Mouse (Mus musculus) embryonic facial prominence, embryonic 13.5 days (tissue): Measurements from ENCODE around the gene Mgll. TPM values are rescaled to one million over a fixed set of nuclear protein-coding genes. Genes with fewer than 3 reads are reported as not detected.
A peak's percentile ranks its signal among the peaks of the same experiment; 100 is the strongest.

ENCODE experiments used
- ATAC-seq: fragments of 200-750 bp; cut with Nextera tagmentation; 2 replicates; pipeline ENCODE4 v1.8.0; 2017; ENCODE audit warnings: low read depth; ENCODE audit not compliant: insufficient number of reproducible peaks, insufficient read depth, low FRiP score, low TSS enrichment
- H3K27ac ChIP-seq: fragments of 300-500 bp; sonication (generic); 2 replicates; pipeline ENCODE4 v1.5.1; 2015; ENCODE audit warnings: moderate library complexity, mild to moderate bottlenecking, inconsistent platforms
- H3K27me3 ChIP-seq: fragments of 300-500 bp; sonication (generic); 2 replicates; pipeline ENCODE4 v1.6.1; 2015; ENCODE audit warnings: mild to moderate bottlenecking, inconsistent platforms
- H3K36me3 ChIP-seq: fragments of 300-500 bp; sonication (generic); 2 replicates; pipeline ENCODE4 v1.6.1; 2015; ENCODE audit warnings: mild to moderate bottlenecking, inconsistent platforms
- H3K4me1 ChIP-seq: fragments of 300-500 bp; sonication (generic); 2 replicates; pipeline ENCODE4 v1.6.1; 2015; ENCODE audit warnings: inconsistent platforms
- H3K4me2 ChIP-seq: fragments of 300-500 bp; sonication (generic); 2 replicates; pipeline ENCODE4 v1.6.1; 2015; ENCODE audit warnings: moderate library complexity, mild to moderate bottlenecking, inconsistent platforms
- H3K4me3 ChIP-seq: fragments of 300-500 bp; sonication (generic); 2 replicates; pipeline ENCODE4 v1.5.1; 2015; ENCODE audit warnings: mild to moderate bottlenecking, inconsistent platforms
- H3K9ac ChIP-seq: fragments of 300-500 bp; sonication (generic); 2 replicates; pipeline ENCODE4 v1.6.1; 2015; ENCODE audit warnings: mild to moderate bottlenecking, inconsistent platforms
- H3K9me3 ChIP-seq: fragments of 300-500 bp; sonication (generic); 2 replicates; pipeline ENCODE4 v1.6.1; 2016; ENCODE audit warnings: inconsistent platforms
- WGBS: fragments of 180-500 bp; shearing (Covaris S2); methylation state at CpG from one replicate; pipeline ENCODE4 v1.1.7; 2015; ENCODE audit warnings: mixed read lengths; 5-methylcytosine and 5-hydroxymethylcytosine counted together
- polyA plus RNA-seq: library from polyadenylated mRNA; unstranded; fragments of >200 nt; fragmentation: Nextera tagmentation; extraction: Ambion mirVana; gene quantifications from 2 replicates; pipeline ENCODE4 v1.2.1, GENCODE M21; 2015

The Mgll gene
- polyA plus RNA-seq, 1 experiment from 2014 or later, result 19.1 TPM

DNA sequence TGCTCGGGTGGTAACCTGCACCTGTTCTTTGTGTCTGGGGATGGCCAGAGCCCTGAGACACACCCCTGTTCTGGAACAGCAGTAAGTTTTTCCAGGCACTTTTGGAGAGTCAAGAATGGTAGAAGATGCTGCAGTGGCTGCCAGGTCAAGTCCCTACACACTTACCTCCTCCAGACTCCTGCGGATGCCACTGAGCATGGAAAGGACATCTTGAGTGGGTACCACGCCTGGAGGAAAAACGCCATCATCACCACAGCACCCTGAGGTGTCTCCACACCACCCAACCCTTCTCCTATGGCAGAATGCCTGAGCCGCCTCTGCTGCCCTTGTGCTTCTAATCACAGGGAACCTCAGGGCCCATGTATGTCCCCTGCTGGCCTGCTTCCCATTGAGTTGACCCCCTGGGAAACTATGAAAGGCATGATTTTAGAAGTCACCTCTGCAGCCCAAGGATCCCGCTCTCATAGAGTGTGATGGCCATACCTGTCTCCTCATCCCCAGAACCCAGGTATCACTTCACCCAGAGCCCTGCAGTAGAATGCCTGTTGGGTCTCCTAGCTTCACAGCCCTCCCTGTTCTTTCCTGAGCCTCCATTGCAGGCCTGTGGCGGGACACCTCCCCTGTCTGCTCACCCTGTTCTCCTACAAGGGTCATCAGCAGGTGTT lies 120.8 kb downstream of the Mgll start:
- H3K4me3 ChIP-seq, result no peak overlapping the region
- H3K27me3 ChIP-seq, result no peaks in the 10 kb centered on the region
- H3K36me3 ChIP-seq, result peaks cover 28% of the 10 kb centered on the region
- peaks cover 27% of the 10 kb centered on the region for H3K4me1 ChIP-seq
- H3K9ac ChIP-seq, result no peak overlapping the region
- no peaks in the 10 kb centered on the region for H3K9me3 ChIP-seq
- H3K4me2 ChIP-seq, result no peak overlapping the region
- WGBS, result 87% methylated on average over 7 of the region's 7 CpGs
- no peak overlapping the region for H3K27ac ChIP-seq
- ATAC-seq, result no peak

DNA sequence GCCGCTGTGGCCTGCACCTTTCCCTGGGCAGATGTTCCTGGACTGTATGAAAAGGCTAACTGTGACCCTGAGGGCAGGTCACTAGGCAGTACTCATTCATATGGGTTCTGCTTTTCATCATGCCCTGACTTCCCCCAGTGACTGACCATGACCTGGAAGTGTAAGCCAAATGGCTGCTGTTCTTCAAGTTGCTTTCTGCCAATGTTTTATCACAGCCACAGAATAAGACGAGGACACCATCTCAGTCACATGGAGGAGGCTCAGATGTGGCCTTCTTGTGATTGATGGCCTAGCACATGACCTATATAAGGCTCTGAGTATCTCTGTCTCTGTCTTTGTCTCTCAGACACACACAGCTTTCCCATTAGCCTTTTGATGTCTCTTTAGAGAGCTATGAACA lies 123.4 kb downstream of the Mgll start:
- H3K9ac ChIP-seq, result 0 out of 2 replicates have a peak overlapping the region, but pooled peaks have one; percentile 27
- H3K27me3 ChIP-seq, result no peaks in the 10 kb centered on the region
- WGBS, result 58% methylated on average over 2 of the region's 2 CpGs
- H3K4me2 ChIP-seq, result no peak overlapping the region
- H3K4me3 ChIP-seq, result no peak overlapping the region
- peaks cover 15% of the 10 kb centered on the region for H3K4me1 ChIP-seq
- ATAC-seq, result no peak
- H3K9me3 ChIP-seq, result no peaks in the 10 kb centered on the region
- peaks cover 42% of the 10 kb centered on the region for H3K36me3 ChIP-seq
- H3K27ac ChIP-seq, result no peak overlapping the region

- H3K4me1 ChIP-seq, result no peaks in the 10 kb centered on the region
- 55% methylated on average over 4 of the region's 4 CpGs for WGBS
- no peak for ATAC-seq
Measured at GRCm38 (mm10) chr6:88849270-88849669, 125.1 kb downstream of the Mgll start.

DNA sequence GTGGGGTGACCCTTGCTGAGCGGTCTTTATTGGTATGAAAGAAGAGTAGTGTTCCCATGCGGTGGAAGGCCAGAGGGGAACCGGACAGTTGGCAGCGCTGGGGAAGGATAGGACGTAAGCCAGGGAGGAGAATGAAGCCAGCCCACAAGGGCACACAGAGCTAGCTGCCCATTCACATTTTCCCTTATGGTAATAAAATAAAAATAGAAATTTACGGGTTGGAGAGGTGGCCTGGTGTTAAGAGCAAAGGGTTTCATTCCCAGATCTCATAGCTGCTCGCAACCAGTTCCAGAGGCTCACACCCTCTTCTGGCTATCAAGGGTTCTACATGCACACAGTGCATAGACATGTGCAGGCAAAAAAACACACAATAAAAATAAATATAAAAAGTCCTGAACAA lies 125.8 kb downstream of the Mgll start:
- Histone ChIP-seq H3K36me3 (peaks cover 40% of the 10 kb centered on the region), H3K9ac (no peak overlapping the region), H3K4me1 (no peaks in the 10 kb centered on the region), H3K9me3 (no peaks in the 10 kb centered on the region), H3K27ac (no peak overlapping the region), H3K4me2 (no peak overlapping the region), H3K27me3 (no peaks in the 10 kb centered on the region), H3K4me3 (no peak overlapping the region)
- no peak for ATAC-seq
- 85% methylated on average over 7 of the region's 7 CpGs for WGBS

More at GRCm38 (mm10) chr6:88849270-88849669, 125.1 kb downstream of the Mgll start:
- Histone ChIP-seq H3K9ac (no peak overlapping the region), H3K36me3 (peaks cover 42% of the 10 kb centered on the region), H3K9me3 (no peaks in the 10 kb centered on the region), H3K27ac (no peak overlapping the region), H3K27me3 (no peaks in the 10 kb centered on the region), H3K4me3 (no peak overlapping the region), H3K4me2 (no peak overlapping the region)

DNA sequence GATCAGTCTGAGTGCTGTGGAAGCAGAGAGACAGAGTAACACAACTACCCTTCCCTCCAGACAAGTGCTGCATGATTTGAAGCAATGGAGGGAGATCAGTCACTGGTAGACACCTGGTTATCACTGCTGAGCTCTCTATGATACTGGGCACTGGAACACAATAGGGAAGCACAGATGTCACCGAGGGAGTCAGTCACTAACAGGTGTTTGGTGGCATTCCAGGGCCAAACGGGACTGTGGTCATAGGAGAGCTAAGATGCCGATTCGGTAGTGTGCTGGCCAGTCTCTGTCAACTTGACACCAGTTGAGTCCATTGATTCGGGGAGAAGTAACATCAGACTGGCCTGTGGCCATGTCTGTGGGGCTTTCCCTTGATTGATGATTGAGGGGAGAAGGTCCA lies 130.3 kb downstream of the Mgll start:
- Histone ChIP-seq H3K27me3 (no peaks in the 10 kb centered on the region), H3K4me2 (no peak overlapping the region), H3K4me3 (no peak overlapping the region), H3K27ac (no peak overlapping the region), H3K4me1 (no peaks in the 10 kb centered on the region), H3K9me3 (no peaks in the 10 kb centered on the region), H3K9ac (no peak overlapping the region), H3K36me3 (peaks cover 28% of the 10 kb centered on the region)
- WGBS, result 82% methylated on average over 5 of the region's 5 CpGs
- no peak for ATAC-seq

DNA sequence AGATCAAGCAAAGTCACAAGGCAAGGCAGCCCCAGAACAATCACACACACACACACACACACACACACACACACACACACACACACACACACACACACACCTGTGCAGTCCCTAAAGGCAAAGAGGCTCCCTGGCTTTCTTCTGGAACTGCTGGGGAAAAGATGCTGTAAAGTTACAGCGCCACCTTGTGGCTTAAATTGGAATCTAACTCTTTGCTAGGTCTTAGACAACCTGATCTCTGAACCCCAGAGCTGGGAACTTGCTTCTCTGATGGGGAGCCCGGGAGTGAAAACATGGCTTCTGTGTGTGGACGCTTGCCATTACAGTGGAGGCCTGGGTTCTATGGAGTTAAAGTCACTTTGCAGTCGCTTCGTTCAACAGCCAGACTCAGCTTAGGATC lies 131.4 kb downstream of the Mgll start:
- Histone ChIP-seq H3K36me3 (peaks cover 29% of the 10 kb centered on the region), H3K9me3 (no peaks in the 10 kb centered on the region), H3K27ac (no peak overlapping the region), H3K9ac (no peak overlapping the region), H3K4me2 (no peak overlapping the region), H3K4me3 (no peak overlapping the region), H3K4me1 (no peaks in the 10 kb centered on the region), H3K27me3 (no peaks in the 10 kb centered on the region)
- ATAC-seq, result no peak
- WGBS, result 23% methylated on average over 5 of the region's 5 CpGs

- no peak for ATAC-seq
- H3K9me3 ChIP-seq, result 0 out of 2 replicates have a peak, but pooled peaks cover 4% of the 10 kb centered on the region
- no peak overlapping the region for H3K27ac ChIP-seq
- no peaks in the 10 kb centered on the region for H3K27me3 ChIP-seq
- WGBS, result 46% methylated on average over 9 of the region's 9 CpGs
- H3K9ac ChIP-seq, result no peak overlapping the region
- H3K4me3 ChIP-seq, result no peak overlapping the region
- no peak overlapping the region for H3K4me2 ChIP-seq
- H3K36me3 ChIP-seq, result peaks cover 36% of the 10 kb centered on the region
- no peaks in the 10 kb centered on the region for H3K4me1 ChIP-seq
Measured at GRCm38 (mm10) chr6:88857249-88857648, 133.0 kb downstream of the Mgll start.

GRCm38 (mm10) chr6:88857830-88858229 lies 133.6 kb downstream of the Mgll start:
- Histone ChIP-seq H3K36me3 (peaks cover 38% of the 10 kb centered on the region), H3K9ac (no peak overlapping the region), H3K27ac (no peak overlapping the region), H3K4me2 (no peak overlapping the region), H3K27me3 (no peaks in the 10 kb centered on the region), H3K9me3 (0 out of 2 replicates have a peak, but pooled peaks cover 4% of the 10 kb centered on the region), H3K4me1 (no peaks in the 10 kb centered on the region), H3K4me3 (no peak overlapping the region)
- WGBS, result 86% methylated on average over 6 of the region's 6 CpGs
- ATAC-seq, result no peak

GRCm38 (mm10) chr6:88858341-88858740 lies 134.1 kb downstream of the Mgll start:
- Histone ChIP-seq H3K27ac (no peak overlapping the region), H3K27me3 (no peaks in the 10 kb centered on the region), H3K36me3 (peaks cover 43% of the 10 kb centered on the region), H3K9me3 (0 out of 2 replicates have a peak, but pooled peaks cover 4% of the 10 kb centered on the region), H3K4me3 (no peak overlapping the region), H3K4me2 (no peak overlapping the region), H3K4me1 (no peaks in the 10 kb centered on the region), H3K9ac (no peak overlapping the region)
- 51% methylated on average over 7 of the region's 7 CpGs for WGBS
- ATAC-seq, result no peak

DNA sequence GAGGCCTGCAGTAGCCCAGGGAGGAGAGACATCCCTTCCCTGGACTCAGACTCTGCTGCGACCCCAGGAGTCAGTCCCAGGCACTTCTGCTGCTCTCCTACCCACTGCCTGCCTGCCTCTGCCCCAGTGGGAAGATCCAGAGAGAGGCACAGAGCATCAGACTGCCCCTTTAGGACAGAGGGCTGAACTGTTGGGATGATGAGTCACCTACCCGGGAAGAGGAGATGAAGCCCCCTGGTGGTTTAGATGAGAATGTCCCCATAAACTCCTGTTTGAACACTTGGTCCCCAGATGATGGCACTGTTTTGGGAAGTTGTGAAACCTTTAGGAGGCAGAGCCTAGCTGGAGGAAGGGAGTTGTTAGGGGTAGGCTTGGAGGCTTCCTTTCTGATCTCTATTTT lies 136.7 kb downstream of the Mgll start:
- Histone ChIP-seq H3K4me2 (no peak overlapping the region), H3K36me3 (peaks cover 63% of the 10 kb centered on the region), H3K9me3 (0 out of 2 replicates have a peak, but pooled peaks cover 4% of the 10 kb centered on the region), H3K4me1 (no peaks in the 10 kb centered on the region), H3K4me3 (no peak overlapping the region), H3K27ac (no peak overlapping the region), H3K9ac (no peak overlapping the region), H3K27me3 (no peaks in the 10 kb centered on the region)
- 16% methylated on average over 2 of the region's 2 CpGs for WGBS
- ATAC-seq, result no peak

- H3K9me3 ChIP-seq, result 0 out of 2 replicates have a peak, but pooled peaks cover 4% of the 10 kb centered on the region
- no peak overlapping the region for H3K27ac ChIP-seq
- no peaks in the 10 kb centered on the region for H3K27me3 ChIP-seq
- H3K4me3 ChIP-seq, result no peak overlapping the region
- no peaks in the 10 kb centered on the region for H3K4me1 ChIP-seq
- H3K4me2 ChIP-seq, result no peak overlapping the region
- WGBS, result 79% methylated on average over 7 of the region's 7 CpGs
- peaks cover 44% of the 10 kb centered on the region for H3K36me3 ChIP-seq
- no peak overlapping the region for H3K9ac ChIP-seq
- no peak for ATAC-seq
Measured at GRCm38 (mm10) chr6:88865704-88866103, 141.5 kb downstream of the Mgll start.

GRCm38 (mm10) chr6:88869459-88869858 lies 145.2 kb downstream of the Mgll start:
- WGBS, result 87% methylated on average over 7 of the region's 7 CpGs
- no peak for ATAC-seq

More at GRCm38 (mm10) chr6:88869459-88869858, 145.2 kb downstream of the Mgll start:
- no peaks in the 10 kb centered on the region for H3K27me3 ChIP-seq
- peaks cover 10% of the 10 kb centered on the region for H3K36me3 ChIP-seq
- H3K9me3 ChIP-seq, result no peaks in the 10 kb centered on the region
- H3K4me3 ChIP-seq, result no peak overlapping the region
- no peak overlapping the region for H3K4me2 ChIP-seq
- H3K27ac ChIP-seq, result no peak overlapping the region
- H3K4me1 ChIP-seq, result peaks cover 27% of the 10 kb centered on the region
- no peak overlapping the region for H3K9ac ChIP-seq
